Mouse (Mus musculus) ovary, postnatal 10 days (tissue): Measurements from ENCODE around the gene Procr.

ENCODE experiments used
- DNase-seq: peaks from one replicate; pipeline ENCODE4 v3.0.0; 2022; ENCODE audit warnings: low spot score

Gene Procr

GRCm38 (mm10) chr2:155755746-155756145 lies 4.8 kb downstream of the Procr start:
- no peak for DNase-seq

DNA sequence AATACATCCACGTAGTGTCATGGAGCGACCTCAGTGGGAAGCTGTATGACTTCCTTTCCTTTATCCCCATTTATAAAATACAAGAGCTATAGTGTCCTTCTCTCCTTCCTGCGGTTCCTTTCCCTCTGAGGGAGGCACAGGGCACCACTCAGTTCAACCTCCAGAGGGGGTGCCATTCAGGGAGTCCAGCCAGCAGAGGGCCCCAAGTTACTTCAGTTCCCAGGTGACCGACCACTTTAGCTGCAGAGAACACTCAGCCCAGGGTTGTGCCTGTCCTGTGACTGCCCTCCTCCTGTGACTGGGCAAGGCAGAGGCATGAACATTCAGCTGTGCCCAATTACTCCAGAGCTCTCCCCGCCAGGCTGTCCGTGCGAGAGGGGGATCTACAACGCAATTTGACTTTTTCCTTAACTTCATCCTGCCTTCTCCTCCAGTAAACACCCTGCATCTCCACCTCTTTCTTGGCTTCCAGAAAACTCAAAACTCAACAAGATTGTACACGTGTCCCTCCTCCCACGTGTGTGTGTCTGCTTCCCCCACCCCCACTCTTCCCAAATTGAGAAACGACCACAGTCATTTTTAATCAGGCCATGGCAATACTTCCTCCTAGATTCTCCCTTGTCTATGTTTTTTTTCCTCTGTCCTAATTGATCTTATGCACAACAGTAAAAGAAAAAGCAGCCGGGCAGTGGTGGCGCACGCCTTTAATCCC lies 6.1 kb downstream of the Procr start:
- no peak for DNase-seq

DNA sequence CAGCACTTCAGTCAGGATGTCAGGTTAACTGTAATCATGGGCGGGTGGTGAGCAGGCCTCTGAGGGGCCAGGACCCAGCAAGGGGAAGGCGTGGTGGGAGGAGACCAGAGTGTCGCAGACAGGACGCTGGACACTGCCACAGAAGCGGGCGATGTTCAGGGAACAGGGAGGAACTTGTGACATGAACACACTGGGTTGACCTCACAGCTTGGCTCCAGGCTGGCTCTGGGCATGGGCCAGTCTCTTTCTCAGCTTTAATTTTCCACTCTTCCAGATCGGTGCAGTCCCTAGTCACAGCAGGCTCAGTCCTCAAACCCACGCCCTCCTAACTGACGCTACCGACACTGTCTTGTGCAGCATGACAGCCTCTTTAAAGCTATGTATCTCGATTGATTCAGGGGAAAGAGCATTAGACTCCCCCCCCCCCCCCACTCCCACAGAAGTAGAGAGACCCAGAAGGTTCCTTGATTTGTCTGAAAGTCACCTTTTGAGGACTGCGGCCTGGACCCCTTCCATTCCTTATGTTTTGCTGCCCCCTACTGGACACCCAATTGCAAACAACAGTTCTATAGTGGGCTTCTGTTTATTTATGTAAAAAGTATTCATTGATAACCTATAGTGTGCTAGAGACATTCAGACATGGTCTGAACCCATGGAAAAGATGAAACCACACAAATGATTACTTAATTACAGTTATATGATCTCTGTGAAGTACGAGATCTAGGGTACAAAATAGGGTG lies 13.9 kb downstream of the Procr start:
- DNase-seq = no peak

DNA sequence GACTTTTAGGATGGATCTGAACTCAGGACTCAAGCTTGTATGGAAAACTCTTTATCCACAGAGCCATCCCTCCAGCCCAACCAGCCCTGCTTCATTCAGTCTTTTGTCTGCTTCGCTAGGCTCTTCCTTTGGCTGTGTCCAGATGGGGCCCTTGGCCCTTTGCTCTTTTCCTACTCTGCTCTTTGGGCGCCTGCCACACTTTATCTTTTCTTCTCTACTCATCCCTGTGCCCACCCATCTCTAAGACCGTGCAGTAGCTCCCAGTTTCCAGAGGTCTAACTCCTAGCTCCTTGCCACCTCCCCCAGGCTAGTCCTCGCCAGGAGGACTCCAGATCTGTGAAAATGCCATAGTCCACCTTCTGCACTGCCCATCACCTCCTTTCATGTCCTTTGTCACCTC lies 22.7 kb downstream of the Procr start:
- no peak for DNase-seq

DNA sequence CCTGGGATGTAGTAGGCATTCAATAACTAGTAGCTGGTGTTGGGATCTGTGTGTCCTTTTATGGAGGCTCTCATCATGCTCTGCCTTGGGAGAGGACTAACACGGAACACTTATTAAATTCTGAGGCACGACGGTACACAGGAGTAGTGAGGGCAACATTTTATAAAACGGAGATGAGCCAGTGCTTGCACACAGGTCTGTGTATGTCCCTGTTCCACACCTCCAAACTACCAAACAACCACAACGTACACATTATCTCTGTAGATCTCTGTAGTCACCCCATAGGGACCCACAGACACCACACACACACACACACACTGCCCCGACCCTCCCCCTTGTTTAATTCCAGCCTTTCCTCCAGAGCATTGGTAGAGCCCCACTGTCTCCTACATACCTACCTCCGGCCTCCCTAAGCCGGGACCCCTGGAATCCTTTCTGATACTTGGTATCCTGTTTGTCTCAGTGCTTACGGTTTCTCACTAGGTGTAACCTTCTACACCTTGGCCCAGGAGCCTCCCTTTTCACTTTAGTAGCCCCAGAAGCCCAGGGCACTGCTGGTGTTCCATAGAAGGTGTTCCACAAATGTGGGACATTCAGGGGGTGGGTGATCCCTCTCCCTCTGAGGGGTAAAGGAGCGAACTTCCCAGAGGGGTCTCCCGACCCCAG lies 23.5 kb downstream of the Procr start:
- no peak for DNase-seq

DNA sequence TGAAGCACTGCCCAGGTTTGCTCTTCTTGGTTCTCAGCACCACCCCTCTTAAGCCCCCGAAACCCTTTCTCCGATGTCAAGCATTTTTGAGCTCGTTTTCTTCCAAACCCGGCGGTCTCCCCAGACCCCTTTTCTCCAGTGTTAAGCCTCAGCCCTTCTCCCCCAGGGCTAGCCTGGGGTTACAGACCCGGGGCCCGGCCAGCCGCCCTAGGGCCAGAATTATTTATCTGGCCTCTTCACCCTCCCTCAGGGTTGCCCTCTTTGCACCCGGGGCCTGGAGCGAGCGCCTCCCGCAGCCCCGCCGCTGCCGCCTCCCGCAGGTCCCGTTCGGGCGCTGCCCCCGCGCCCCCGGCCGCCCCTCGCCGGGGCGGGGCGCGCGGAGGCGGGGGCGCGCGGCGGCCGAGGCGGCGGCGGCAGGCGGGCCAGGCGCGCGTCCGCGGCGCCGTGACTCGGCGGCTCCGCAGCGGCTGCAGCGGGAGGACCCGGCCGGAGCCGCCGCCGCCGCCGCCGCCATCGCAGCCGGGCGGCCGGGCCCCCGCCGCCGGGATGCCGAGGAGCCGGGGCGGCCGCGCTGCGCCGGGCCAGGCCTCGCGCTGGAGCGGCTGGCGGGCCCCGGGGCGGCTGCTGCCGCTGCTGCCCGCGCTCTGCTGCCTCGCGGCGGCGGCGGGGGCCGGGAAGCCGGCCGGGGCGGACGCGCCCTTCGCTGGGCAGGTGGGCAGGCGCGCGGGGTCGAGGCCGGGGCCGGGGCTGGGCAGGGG lies 24.2 kb downstream of the Procr start, which contains the start of gene Mmp24:
Gene Mmp24, plus strand, starts transcription at position 416 of the 758 bp plus-strand sequence.
- DNase-seq = no peak

DNA sequence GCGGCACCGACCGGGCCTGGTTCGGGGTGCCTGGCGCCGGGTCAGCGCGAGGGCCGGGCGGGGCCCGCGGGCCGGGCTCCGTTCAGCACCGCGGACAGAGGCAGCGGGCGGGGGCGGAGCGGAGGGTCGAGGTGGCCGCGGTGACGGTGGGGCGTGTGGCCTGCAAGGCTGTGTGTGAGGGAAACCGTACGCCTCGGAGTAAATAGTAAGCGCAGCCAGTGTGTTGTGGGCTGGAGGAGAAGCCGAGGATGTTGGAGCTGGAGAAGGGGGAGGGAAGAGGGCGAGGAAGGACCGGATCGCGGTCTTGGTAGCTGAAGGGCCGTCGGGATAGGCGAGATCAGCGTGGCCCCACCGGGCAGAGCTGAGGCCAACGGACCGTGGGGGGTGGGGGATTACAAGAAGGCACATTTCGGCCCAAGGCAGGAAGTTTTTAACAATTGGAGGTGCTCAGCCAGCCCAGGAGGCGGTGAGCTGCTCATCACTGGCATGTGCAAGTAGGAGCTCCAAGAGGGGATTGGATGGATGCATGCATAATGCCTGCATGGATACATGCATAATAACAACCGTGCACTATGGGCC lies 24.9 kb downstream of the Procr start:
- peak; percentile 61 for DNase-seq

DNA sequence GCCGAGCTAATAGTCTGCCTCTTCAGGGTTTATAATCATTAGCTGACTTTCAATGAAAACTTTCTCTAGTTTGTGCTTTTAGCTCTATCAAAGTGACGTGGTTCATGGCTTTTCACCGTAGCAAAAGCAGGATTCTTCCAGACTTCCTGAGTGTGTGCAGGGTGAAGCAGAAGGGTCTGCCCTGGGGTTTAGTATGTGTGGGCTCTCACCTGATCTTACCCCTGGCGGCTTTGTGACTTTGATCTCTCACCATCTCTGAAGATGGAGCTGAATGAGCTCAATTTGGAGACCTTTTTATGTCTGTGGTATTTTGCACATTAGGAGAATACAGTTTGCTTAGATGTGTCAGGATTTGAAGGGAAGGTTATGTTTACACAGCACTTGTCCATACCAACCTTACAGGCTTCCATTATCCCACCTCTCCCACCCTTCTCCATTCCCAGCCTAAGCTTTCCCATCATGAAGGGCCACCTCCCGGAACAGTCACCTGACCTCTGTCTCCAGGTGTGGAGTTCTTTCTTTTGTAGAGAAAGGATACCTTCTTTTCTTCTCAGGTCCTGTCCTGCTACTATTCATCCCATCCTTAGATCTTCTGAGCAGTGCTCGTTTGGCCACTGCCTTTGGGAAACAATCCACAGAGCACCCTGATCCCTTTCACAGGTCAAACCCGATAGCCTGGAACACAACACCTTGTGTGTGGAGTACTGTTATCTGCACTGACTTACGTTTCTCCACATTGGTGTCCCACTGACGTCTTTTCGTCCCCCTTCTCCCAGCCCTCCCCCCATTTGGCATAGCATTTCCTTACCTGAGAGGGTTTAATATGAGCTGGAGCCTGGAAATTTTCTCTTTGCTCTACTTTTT lies 26.1 kb downstream of the Procr start:
- no peak for DNase-seq

DNA sequence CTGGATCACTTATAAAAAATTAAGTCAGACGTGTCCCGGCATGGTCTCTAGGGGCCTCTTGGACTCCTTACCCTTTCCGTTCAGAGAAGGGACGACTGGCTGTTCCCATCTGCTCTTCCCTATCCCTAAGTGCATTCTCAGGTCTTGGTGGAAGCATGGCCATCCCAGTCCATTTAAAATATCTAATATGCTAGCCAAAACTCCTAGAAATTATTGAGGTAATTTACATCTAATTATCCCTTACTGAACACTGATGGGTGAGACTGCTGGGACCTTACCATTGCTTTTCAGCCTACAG lies 26.7 kb downstream of the Procr start:
- no peak for DNase-seq

- DNase-seq = no peak
Measured at GRCm38 (mm10) chr2:155778004-155778403, 27.1 kb downstream of the Procr start.

- DNase-seq = no peak
Measured at GRCm38 (mm10) chr2:155779066-155779465, 28.1 kb downstream of the Procr start.

DNA sequence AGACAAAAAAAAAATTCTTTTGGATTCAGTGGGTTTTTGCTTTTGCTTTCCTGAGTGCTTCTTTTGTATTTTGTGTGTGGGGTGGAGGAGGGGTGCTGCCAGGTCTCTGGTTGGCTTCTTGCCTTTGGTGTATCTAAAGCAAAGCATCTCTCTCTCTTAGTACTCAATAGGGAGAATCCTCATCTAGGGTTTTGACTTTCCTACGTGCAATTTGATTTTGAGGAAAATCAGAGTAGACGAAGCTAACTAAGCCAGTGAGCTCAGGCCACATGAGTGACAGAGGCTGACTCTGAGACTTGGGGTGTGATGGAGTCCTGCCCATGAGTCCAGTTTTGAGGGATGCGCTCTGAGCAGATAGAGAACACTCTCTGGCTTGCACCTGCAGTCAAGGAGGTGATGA lies 28.6 kb downstream of the Procr start:
- DNase-seq = no peak

DNA sequence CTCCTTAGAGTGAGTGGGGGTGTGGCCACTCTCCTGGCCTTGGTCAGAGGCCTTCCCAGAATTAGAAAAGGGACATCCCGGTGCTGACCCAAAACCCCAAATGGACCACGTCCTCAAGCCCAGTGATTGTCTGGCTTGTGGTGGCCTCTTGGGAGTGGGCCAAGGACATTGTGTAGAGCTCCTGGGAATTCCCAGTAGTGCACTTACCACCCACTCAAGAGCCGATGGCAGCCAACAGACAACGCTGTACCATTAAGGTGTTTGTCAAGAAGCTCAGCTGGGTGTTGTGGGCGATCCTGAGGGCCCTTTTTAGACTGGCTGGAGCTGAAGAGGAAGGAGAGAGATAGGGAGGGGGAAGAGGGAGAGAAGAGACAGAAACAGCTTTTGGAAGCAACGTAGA lies 33.6 kb downstream of the Procr start:
- DNase-seq = no peak

DNA sequence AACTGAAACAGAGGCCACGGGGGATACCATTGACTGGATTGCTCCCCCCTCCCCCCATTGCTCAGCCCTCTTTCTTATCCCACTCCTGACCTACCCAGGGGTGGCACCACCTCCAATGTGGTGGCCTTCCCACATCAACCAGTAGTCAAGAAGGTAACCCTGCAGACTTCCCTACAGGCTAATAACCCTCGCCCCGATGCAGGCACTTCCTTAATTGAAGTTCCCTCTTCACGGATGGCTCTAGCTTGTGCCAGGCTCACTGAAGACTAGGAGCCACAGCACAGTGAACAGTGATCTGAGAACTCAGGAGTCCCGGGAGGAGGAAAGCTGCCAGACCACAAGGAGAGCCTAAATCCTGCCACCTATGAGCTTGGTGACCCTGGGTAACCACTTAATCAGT lies 36.0 kb downstream of the Procr start:
- no peak for DNase-seq

- no peak for DNase-seq
Measured at GRCm38 (mm10) chr2:155787949-155788931, 37.3 kb downstream of the Procr start.

GRCm38 (mm10) chr2:155792899-155793298 lies 42.0 kb downstream of the Procr start:
- no peak for DNase-seq

GRCm38 (mm10) chr2:155794674-155795445 lies 43.9 kb downstream of the Procr start:
- no peak for DNase-seq

DNA sequence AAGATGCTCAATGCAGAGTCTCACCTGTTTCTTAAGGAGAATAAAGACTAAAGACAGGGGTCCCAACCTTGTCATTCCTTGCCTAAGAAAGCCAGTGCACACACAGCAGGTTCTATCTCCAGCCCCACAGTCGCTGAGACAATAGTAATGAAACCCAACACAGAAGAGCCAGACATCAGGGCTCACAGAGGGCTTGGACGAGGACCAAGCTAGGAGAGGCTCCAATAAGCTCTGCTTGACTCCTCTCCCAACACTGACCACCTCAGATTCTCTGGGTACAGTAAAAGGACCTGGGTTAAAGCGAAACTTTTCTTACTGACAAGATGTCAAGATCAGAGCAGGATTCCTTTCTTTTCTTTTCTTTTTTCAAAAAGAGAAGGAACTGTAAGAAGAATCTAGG lies 47.7 kb downstream of the Procr start:
- no peak for DNase-seq

GRCm38 (mm10) chr2:155802761-155803160 lies 51.8 kb downstream of the Procr start:
- no peak for DNase-seq
